Mouse (Mus musculus) splenic B cell, adult 2 months (primary cell): ENCODE measurements at regions not wholly inside any gene's neighbourhood (a gene's known extent, or its start where the extent isn't known, plus 50 kb on each side); places are given as distances from the start of the nearest gene placed in this dataset.
"Not testable (repeated sequence)": the region's sequence is repeated elsewhere in the genome, so short reads cannot be mapped to it uniquely, and the experiment has no call there.

Source experiments
- DNase-seq: peaks from one replicate; pipeline ENCODE4 v3.0.0-alpha.2; 2011; ENCODE audit warnings: low read depth, low spot score
- H3K27me3 ChIP-seq: 2 replicates; pipeline ENCODE4 v1.6.1; 2012; ENCODE audit warnings: mild to moderate bottlenecking, low read length, moderate library complexity, mixed read lengths; ENCODE audit not compliant: control insufficient read depth, poor library complexity, insufficient read depth, severe bottlenecking
- H3K36me3 ChIP-seq: 2 replicates; pipeline ENCODE4 v1.6.1; 2012; ENCODE audit warnings: mild to moderate bottlenecking, low read length, moderate library complexity, mixed read lengths; ENCODE audit not compliant: control insufficient read depth, poor library complexity, insufficient read depth, severe bottlenecking

DNA sequence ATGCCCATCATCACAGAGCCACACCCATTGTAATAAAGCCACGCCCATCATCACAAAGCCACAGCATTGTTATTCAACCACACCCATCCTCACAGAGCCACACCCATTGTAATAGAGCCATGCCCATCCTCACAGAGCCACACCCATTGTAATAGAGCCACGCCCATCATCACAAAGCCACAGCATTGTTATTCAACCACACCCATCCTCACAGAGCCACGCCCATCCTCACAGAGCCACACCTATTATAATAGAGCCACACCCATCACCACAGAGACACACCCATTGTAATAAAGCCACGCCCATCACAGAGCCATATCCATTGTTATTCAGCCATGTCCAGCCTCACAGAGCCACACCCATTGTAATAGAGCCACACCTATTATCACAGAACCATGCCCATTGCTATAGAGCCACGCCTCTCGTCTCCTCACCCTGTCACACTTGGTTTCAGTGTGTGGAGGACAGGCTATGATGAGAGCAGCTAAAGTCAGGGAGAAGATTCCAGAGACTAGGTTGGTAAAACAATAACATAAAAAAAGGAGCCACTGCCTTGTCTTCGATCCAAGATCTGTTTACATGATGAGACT lies 85.6 kb downstream of the Gxylt1 start:
- DNase-seq, result no peak
- no peaks in the 10 kb centered on the region for H3K36me3 ChIP-seq
- no peaks in the 10 kb centered on the region for H3K27me3 ChIP-seq

DNA sequence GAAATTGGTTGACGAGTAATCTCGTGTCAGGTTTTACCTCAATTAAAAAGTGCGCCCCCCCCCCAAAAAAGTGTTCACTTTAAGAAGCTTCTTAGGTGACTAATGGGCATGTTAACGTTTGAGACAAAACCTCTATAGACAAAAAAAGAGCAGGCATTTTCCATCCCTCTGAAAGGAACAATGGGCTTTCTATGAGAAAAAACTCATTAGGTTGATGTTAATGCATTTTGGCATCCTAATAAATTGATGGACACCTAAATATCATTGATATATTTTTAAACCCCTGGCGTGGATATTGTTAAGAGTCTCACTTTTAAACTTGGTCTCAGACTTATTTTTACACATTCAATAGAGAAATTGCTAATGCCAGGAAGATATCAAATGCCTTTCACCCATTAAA lies 98.8 kb downstream of the Gxylt1 start:
- no peaks in the 10 kb centered on the region for H3K36me3 ChIP-seq
- DNase-seq, result no peak
- H3K27me3 ChIP-seq, result no peaks in the 10 kb centered on the region

DNA sequence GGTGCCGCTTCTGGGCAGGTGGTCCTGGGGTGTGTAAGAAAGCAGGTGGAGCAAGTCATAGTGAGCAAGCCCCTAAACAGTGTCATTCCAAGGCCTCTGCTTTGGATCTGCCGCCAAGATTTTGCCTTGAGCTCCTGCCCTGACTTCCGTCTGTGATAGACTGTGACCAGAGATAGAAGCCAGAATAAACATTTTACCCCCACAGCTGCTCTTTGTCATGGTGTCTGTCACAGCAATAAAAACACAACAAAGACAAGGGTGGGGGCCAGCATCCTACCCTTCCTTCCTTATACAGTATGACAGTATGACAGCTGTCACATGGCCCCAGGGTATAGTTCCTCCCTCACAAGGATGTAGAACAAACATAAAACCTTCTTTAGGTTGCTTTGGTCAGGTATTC lies 106.2 kb downstream of the Gxylt1 start:
- no peak for DNase-seq
- no peaks in the 10 kb centered on the region for H3K36me3 ChIP-seq

DNA sequence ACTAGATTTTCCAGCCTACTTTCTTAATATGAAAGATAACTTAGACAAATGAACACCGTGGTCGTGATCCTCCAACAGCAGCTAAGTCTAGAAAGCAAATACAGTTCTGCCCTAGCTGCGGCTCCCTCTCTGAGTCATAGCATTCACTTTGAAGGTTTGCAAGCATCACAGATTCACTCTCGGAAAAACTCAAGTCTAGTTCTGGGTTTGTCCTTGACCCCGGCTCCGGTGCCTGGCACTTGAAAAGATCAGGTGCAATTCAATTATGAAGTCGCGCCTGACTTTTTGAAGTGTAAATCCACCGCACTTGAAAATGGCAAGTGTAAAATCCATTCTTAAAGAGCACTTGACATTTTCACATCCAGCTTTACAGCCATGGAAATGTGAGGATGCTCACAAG lies 107.5 kb downstream of the Gxylt1 start:
- Histone ChIP-seq H3K36me3 (no peaks in the 10 kb centered on the region), H3K27me3 (no peaks in the 10 kb centered on the region)
- no peak for DNase-seq

More for the DNA sequence above, 106.2 kb downstream of the Gxylt1 start:
- no peaks in the 10 kb centered on the region for H3K27me3 ChIP-seq

DNA sequence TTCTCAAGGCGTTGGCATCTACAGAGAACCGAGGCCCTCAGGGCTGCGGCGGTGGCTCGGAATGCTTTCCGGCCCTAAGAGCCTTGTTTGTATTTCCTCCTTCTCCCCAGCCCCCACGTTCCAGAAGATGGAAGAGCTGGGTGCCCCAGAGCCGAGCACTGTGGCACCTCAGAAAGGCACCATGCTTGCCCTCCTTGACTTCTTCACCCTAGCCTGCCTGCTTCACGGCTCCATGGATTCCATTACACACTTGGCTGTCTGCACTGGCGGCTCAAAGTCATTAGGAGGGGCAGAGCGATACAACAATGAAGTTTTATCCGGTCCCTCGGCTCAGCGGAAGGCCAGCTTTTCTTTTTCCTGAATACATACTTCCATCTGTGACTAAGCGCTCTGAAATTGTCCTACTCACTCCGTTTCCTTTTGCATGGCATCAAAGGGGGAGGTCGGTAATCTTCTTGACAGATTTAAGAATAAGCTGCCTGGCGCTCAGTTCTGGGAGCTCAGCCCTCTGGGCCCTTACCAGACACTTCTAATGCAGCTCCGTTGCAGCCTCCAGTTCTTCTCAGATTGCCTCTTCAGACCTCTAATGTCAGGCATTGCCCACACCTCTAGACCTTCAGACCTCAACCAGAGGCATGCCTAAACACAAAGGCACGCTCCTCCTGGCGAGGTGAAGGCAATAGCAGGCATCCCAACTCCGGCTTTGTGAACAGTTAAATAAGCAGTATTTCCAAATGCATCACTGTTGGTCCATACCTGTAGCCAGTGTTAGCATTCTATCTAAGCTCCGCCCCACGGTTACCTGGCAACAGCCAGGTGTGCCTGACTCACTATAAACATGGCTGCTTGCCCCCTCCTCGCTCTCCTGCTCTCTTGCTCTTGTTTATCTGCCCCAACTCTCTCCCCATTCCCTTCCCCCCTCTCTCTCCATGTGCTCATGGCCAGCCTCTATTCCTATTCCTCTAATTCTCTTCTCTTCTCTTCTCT lies 112.8 kb downstream of the Gxylt1 start:
- H3K27me3 ChIP-seq, result no peaks in the 10 kb centered on the region
- DNase-seq, result no peak

DNA sequence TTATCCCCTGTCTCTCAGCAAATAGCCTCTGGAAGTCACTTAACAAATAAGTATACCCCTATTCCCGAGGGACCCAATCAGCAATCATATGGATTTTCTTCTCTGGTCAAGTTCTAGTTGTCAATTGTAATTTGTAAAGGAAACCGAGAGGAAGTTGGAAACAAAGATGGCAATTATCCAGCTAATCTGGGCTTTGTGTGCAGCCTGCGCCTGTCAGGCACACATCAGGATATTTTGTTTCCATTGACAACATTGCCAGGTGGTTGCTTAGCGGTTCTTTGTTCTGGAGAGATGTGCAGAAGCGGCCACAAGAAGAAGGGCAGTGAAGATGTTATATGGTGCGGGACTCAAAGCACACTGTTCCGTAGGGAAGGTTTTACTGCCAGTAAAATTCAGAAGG lies 113.7 kb downstream of the Gxylt1 start:
- no peak for DNase-seq
- Histone ChIP-seq H3K36me3 (no peaks in the 10 kb centered on the region), H3K27me3 (no peaks in the 10 kb centered on the region)

More for the DNA sequence above, 112.8 kb downstream of the Gxylt1 start:
- no peaks in the 10 kb centered on the region for H3K36me3 ChIP-seq

DNA sequence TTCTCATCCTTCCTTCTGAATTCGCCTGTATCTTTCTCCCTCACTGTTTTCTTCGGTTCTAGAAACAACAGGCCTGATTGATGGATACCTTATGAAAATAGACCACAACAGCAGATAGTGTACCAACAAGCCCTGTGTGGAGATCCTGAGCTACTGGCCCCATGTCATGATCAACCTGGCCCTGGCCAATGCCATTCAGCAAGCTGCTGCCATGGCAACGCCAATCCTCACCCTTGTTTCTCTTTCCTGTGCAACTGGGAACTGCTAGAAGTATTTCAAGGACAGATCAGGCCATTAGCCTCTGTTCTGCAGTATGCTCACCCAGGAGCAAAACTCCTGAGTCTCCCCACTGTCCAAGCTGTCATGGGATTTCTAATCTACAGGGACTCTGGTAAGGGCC lies 119.2 kb downstream of the Gxylt1 start:
- no peaks in the 10 kb centered on the region for H3K27me3 ChIP-seq
- no peak for DNase-seq

DNA sequence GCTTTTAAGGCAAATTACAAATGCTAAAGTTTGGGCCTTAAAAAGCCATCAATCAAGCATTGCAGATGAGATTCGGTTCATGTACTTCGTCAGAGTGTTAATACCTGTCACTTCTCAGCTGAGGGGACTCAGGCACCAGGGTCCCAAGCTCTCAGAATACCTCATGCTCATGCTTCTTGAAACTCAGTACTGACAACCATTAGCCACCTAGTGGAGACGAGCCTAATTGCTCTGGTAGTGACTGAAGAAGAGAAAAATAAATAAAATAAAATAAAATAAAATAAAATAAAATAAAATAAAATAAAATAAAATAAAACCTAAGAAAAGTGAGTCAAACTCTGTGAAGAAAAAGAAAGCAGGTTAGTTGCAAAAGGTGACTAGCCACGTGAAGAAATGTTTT lies 121.0 kb downstream of the Gxylt1 start:
- DNase-seq, result no peak
- Histone ChIP-seq H3K27me3 (no peaks in the 10 kb centered on the region), H3K36me3 (no peaks in the 10 kb centered on the region)

More for the DNA sequence above, 119.2 kb downstream of the Gxylt1 start:
- H3K36me3 ChIP-seq, result no peaks in the 10 kb centered on the region

DNA sequence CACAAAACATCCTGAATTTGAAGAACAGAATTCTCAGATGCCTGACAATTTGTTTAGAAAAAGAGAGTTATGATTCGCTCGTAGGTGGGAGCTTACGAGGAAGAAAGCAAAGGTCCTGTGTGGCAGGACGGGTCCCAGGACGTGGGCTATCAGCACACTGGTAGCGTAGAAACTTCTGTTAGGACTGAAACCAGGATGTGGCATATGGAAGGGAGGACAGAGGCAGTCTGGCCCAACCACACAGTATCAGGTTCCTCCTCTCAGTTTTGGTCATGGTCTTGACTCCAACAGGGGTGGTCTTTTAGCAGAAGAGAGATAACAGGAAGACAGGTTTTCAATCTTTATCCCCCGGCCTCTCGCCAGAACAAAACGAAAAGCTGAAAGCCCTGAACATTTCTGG lies 130.1 kb downstream of the Gxylt1 start:
- no peak for DNase-seq
- no peaks in the 10 kb centered on the region for H3K27me3 ChIP-seq
- no peaks in the 10 kb centered on the region for H3K36me3 ChIP-seq

DNA sequence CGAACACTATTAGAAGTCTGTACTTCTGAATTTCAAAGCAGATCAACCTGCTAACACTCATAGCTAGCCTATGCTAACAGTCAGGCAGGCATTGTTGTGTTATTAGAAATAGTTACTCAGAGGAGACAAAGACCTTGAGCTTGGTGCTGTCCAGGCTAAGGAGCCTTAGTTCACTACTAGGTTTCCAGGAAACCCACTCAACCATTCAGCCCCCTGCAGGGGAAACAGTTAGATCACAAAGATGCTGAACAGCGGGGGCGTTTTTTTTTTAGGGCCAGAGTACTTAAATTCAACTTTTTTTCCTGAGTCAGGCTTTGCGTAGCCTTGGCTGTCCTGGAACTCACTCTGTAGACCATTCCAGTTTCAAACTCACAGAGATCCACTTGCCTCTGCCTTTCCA lies 130.7 kb downstream of the Gxylt1 start:
- DNase-seq, result no peak
- no peaks in the 10 kb centered on the region for H3K27me3 ChIP-seq
- H3K36me3 ChIP-seq, result no peaks in the 10 kb centered on the region

DNA sequence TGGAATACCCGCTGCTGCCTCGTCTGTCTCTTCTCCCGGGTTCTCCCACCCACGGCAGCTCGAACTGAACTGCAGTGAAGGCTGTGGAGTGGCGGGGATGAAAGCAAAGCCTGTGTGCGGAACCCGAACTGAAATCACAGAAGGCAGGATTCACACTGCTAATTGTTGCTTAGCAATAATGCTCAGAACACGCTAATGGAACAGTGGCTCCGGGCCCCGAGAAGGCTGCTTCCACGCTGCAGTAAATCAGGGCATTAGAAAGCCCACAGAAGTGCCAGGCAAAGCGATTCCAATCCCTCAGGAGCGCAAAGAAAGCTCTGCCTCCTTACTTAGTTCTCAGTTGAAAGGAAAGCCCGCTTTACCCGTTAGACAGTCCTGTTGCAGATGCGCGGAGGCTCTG lies 141.6 kb downstream of the Gxylt1 start:
- H3K27me3 ChIP-seq, result no peaks in the 10 kb centered on the region
- no peak for DNase-seq
- H3K36me3 ChIP-seq, result no peaks in the 10 kb centered on the region

DNA sequence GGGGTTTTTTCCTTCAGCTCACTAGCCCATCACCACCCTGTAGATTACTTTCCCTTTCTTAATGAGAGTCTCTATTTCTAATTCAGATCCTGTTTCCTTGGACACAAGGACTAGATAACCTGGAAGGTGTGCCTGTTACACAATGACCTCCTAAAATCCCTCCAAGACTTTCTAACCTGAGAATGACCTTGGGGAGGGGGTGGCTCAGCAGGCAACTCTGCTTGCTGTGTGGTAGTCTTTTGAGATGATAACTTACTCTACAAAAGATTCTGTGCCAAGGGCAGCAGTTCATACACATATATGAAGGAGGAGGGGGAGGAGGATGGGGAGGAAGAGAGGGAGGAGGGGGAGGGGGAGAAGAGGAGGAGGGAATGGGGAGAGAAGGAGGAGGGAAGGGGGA lies 143.9 kb downstream of the Gxylt1 start:
- no peaks in the 10 kb centered on the region for H3K36me3 ChIP-seq
- DNase-seq, result no peak

DNA sequence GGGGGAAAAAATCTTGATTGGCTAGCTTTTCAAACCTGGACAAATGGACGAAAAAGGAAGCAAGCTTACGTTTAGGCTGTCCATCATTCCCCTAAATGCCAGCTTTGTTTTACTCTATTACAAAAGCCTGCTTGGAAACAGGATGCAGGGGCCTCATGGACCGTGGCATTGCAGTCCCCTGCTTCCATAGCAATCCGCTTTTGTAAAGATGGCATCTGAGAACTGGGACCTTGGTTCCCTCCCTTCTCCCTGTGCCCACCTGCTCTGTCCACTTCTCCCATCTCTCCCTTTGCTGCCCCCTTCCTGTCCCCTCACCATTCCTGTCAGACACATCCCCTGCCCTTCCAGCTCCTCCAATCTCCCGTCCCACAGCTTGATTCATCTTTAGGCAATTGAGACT lies 149.7 kb downstream of the Gxylt1 start:
- DNase-seq, result no peak
- Histone ChIP-seq H3K36me3 (no peaks in the 10 kb centered on the region), H3K27me3 (no peaks in the 10 kb centered on the region)

More for the DNA sequence above, 143.9 kb downstream of the Gxylt1 start:
- no peaks in the 10 kb centered on the region for H3K27me3 ChIP-seq

DNA sequence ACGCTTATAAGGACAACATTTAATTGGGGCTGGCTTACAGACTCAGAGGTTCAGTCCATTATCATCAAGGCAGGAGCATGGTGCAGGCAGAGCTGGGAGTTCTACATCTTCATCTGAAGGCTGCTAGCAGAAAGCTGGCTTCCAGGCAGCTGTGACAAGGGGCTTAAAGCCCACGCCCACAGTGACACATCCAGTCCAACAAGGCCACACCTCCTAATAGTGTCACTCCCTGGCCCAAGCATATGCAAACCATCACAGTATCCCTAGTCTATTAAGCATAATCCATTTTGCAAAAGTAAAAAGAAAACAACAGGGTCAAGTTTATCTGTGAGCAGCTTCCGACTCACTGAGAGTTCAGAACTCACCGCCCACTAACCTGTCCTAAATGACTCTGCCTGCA lies 153.8 kb downstream of the Gxylt1 start:
- DNase-seq, result no peak
- no peaks in the 10 kb centered on the region for H3K36me3 ChIP-seq
- H3K27me3 ChIP-seq, result no peaks in the 10 kb centered on the region

DNA sequence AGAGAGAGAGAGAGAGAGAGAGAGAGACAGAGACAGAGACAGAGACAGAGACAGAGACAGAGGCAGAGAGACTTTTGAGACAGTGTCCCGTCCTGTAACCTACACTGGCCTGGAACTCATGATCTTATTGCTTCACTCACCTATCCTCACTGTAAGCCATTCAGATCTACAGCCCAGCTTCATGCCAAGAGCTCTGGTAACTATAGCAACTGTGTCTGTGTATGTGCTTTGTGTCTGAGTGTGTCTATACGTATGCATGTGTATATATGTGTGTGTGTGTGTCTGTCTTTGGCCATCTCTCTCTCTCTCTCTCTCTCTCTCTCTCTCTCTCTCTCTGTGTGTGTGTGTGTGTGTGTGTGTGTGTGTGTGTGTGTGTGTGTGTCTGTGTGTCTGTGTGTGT lies 157.2 kb downstream of the Gxylt1 start:
- not testable (repeated sequence) for DNase-seq, H3K36me3 ChIP-seq, H3K27me3 ChIP-seq
